Mouse (Mus musculus): ENCODE measurements around the gene Olfr1189. TPM values are rescaled to one million over a fixed set of nuclear protein-coding genes. Genes with fewer than 3 reads are reported as not detected.
"Not testable (repeated sequence)": the region's sequence is repeated elsewhere in the genome, so short reads cannot be mapped to it uniquely, and the experiment has no call there.

The Olfr1189 gene
- not detected in 2 replicates for polyA plus RNA-seq (2012; rRNA removed)

GRCm38 (mm10) chr2:88586154-88586553 is at the start of gene Olfr1189:
TSS of gene Olfr1189 (plus strand) at chr2:88586454.
- no peak for DNase-seq (ENCODE audit: low read depth, low spot score)

GRCm38 (mm10) chr2:88556635-88557034 is 29.6 kb upstream of the Olfr1189 start, which contains the start of gene Olfr1188:
TSS of gene Olfr1188 (plus strand) at chr2:88556935.
- whole genome bisulfite sequencing: 83% methylated on average over 2 of the region's 2 CpGs
- DNase-seq (ENCODE audit: low read depth, low spot score): no peak

DNA sequence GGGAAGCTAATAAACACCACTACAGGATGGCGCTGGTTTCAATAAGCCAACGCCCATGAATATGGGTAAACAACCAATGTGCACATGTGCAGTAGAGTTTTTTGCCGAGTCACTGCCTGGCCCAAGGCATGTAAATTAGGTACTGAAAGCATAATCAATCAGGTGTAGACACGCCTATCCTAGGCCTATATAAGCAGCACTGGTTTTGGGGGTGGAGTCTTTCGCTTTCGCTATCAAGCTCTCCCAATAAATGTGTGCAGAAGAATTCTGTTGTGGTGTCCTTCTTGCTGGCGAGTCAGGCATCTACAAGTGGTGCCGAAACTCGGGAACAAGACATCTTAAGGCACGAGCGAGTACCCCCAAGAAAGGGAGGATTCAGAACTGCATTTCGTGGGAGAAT is 13.6 kb upstream of the Olfr1189 start:
- 82% methylated on average over 12 of the region's 12 CpGs for WGBS
- not testable (repeated sequence) for DNase-seq (ENCODE audit: low read depth, low spot score)

- 89% methylated on average over 1 of the region's 1 CpGs for WGBS
- DNase-seq (ENCODE audit: low read depth, low spot score): not testable (repeated sequence)
Observed at GRCm38 (mm10) chr2:88640242-88640641, 54.0 kb downstream of the Olfr1189 start, which contains the start of gene Olfr1191-ps1. TSS of gene Olfr1191-ps1 (plus strand) at chr2:88640542.

Other genes with a start within 250 kb of the Olfr1189 start
- not detected in 2 replicates for gene Olfr1176, start 249.7 kb upstream of the Olfr1189 start, polyA plus RNA-seq (2012; rRNA removed)
- not detected in 2 replicates for gene Olfr1177-ps, start 240.0 kb upstream of the Olfr1189 start, polyA plus RNA-seq (2012; rRNA removed)
- gene Olfr1178, start 199.4 kb upstream of the Olfr1189 start, polyA plus RNA-seq (2012; rRNA removed): not detected in 2 replicates
- not detected in 2 replicates for gene Olfr1179, start 180.0 kb upstream of the Olfr1189 start, polyA plus RNA-seq (2012; rRNA removed)
- not detected in 2 replicates for gene Olfr1180, start 167.3 kb upstream of the Olfr1189 start, polyA plus RNA-seq (2012; rRNA removed)
- not detected in 2 replicates for gene Olfr1181, start 160.3 kb upstream of the Olfr1189 start, polyA plus RNA-seq (2012; rRNA removed)
- gene Gm13757, start 137.3 kb upstream of the Olfr1189 start, polyA plus RNA-seq (2012; rRNA removed): not detected in 2 replicates
- not detected in 2 replicates for gene Olfr1183, start 131.6 kb upstream of the Olfr1189 start, polyA plus RNA-seq (2012; rRNA removed)
- not detected in 2 replicates for gene Olfr1184, start 102.9 kb upstream of the Olfr1189 start, polyA plus RNA-seq (2012; rRNA removed)
- not detected in 2 replicates for gene Olfr1185-ps1, start 93.1 kb upstream of the Olfr1189 start, polyA plus RNA-seq (2012; rRNA removed)
- gene Olfr1186, start 67.9 kb upstream of the Olfr1189 start, polyA plus RNA-seq (2012; rRNA removed): not detected in 2 replicates
- gene Olfr1188, start 29.5 kb upstream of the Olfr1189 start, polyA plus RNA-seq (2012; rRNA removed): not detected in 2 replicates
- gene Olfr1191-ps1, start 54.1 kb downstream of the Olfr1189 start, polyA plus RNA-seq (2012; rRNA removed): not detected in 2 replicates
- gene Olfr1192-ps1, start 62.1 kb downstream of the Olfr1189 start, polyA plus RNA-seq (2012; rRNA removed): not detected in 2 replicates
- gene Olfr1193, start 89.2 kb downstream of the Olfr1189 start, polyA plus RNA-seq (2012; rRNA removed): not detected in 2 replicates
- not detected in 2 replicates for gene Olfr1195, start 102.7 kb downstream of the Olfr1189 start, polyA plus RNA-seq (2012; rRNA removed)
- not detected in 2 replicates for gene Olfr1196, start 118.1 kb downstream of the Olfr1189 start, polyA plus RNA-seq (2012; rRNA removed)
- not detected in 2 replicates for gene Olfr1197, start 145.9 kb downstream of the Olfr1189 start, polyA plus RNA-seq (2012; rRNA removed)
- gene Olfr1198, start 164.9 kb downstream of the Olfr1189 start, polyA plus RNA-seq (2012; rRNA removed): not detected in 2 replicates
- not detected in 2 replicates for gene Olfr1199, start 174.0 kb downstream of the Olfr1189 start, polyA plus RNA-seq (2012; rRNA removed)
- not detected in 2 replicates for gene Olfr1200, start 184.0 kb downstream of the Olfr1189 start, polyA plus RNA-seq (2012; rRNA removed)
- not detected in 2 replicates for gene Olfr1201, start 206.6 kb downstream of the Olfr1189 start, polyA plus RNA-seq (2012; rRNA removed)
- not detected in 2 replicates for gene Olfr1202, start 228.0 kb downstream of the Olfr1189 start, polyA plus RNA-seq (2012; rRNA removed)
- gene Olfr1205, start 243.3 kb downstream of the Olfr1189 start, polyA plus RNA-seq (2012; rRNA removed): not detected in 2 replicates

Measured in large intestine, adult 2 months (tissue).